Mouse (Mus musculus) kidney, adult 2 months (tissue): ENCODE measurements around the gene Aplf.

ENCODE experiments used
- CTCF ChIP-seq: fragments of 200-500 bp; conservative IDR thresholded peaks from 2 replicates; pipeline ENCODE4 v1.5.1; 2011; ENCODE audit warnings: low read depth, mild to moderate bottlenecking, control low read depth, low read length, moderate library complexity, mixed read lengths; ENCODE audit not compliant: insufficient read depth, insufficient read length
- POLR2A ChIP-seq: fragments of 200-500 bp; IDR thresholded peaks from one replicate; pipeline ENCODE4 v1.6.1; 2011; ENCODE audit warnings: low read depth, low read length, control low read depth

- TF ChIP-seq CTCF (no peak), POLR2A (no peak)
Observed at GRCm38 (mm10) chr6:87669894-87670588, 2.0 kb downstream of the Aplf start.
